Mouse (Mus musculus): Measurements from ENCODE around the gene Ylpm1.

- TF ChIP-seq CTCF (IDR thresholded peaks at IDR 0.05; ENCODE audit: low read depth, low read length) (no peak), POLR2A (IDR thresholded peaks at IDR 0.05; ENCODE audit: extremely low read depth, insufficient read depth, low read length) (no peak)
Measured at GRCm38 (mm10) chr12:85022071-85022470, 25.9 kb downstream of the Ylpm1 start.
